ENCODE assay signal across 10 mouse cellular contexts in the genomic region with DNA sequence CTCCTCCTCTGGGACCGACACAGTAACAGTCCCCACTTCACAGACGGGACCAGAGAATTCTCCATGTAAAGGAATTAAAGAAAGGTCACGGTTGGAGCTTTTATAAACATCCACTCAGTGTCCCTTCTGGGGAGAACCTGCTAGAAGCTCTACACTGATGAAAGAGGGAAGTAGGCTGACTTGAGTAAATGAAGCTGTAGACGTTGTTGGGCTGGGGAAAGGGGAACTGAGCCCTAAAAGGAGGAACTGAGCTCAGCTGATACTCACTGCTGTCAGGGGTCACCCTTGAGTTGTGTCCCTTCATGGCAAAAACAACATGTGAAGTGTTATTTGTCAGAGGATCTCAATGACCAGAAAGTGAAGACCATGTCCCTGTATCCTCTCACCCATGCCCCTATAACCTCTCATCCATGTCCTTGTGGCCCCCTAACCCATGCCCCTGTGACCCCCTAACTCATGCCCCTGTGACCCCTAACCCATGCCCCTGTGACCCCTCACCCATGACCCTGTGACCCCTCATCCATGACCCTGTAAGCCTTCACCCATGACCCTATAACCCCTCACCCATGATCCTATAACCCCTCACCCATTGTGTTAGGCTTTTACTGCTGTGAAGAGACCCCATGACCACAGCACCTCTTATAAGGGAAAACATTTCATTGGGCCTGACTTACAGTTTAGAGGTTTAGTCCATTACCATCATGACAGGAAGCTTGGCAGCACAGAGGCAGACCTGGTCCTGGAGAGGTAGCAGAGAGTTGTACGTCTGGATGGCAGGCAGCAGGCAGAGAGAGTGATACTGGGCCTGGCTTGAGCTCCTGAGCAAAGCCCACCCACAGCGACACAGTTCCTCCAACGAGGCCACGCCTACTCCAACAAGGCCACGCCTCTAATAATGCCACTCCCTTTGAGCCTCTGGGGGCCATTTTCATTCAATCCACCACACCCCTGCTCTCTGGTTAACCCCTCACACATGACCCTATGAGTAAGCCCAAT. TPM values are rescaled to one million over a fixed set of nuclear protein-coding genes. Genes with fewer than 3 reads are reported as not detected.
A peak's percentile ranks its signal among the peaks of the same experiment; 100 is the strongest.
DNase-seq lines count a peak whose midpoint lies in the region; ATAC-seq and TF ChIP-seq lines count a peak whose summit lies in the region.
"Had no signal": no experiment of that assay in that cellular context is flagged by ENCODE, and none has a peak within 500 bp of the region (broad histone marks: within the 10 kb centered on the region; RNA-seq: fewer than 3 reads in every experiment).

No protein-coding gene starts in this region.

- H3K4me3 ChIP-seq in bone marrow, adult 2 months (replicated peaks; ENCODE audit: control insufficient read depth, low read depth, low read length): no peak overlapping the region
- no peak overlapping the region for H3K4me3 ChIP-seq in kidney, embryonic 15.5 days (replicated peaks)
- H3K4me3 ChIP-seq: neural tube, embryonic 15.5 days had no signal

- peak; percentile 97 for DNase-seq in heart, adult 11 months
- DNase-seq in heart, postnatal 25 days (ENCODE audit: low spot score): no peak
- DNase-seq in 416B (ENCODE audit: low read depth): peak; percentile 85
- DNase-seq in lung, postnatal 4 days: peak; percentile 48 to 50
- DNase-seq in frontal cortex, postnatal 25 days (ENCODE audit: low spot score in 2 of 2): no peak
- DNase-seq in urinary bladder, adult 18-20 months (ENCODE audit: low spot score in 2 of 2): no peak

- 34% methylated on average over 9 of the region's 9 CpGs for WGBS in bone marrow, adult 2 months
- 74% methylated on average over 9 of the region's 9 CpGs for WGBS in kidney, embryonic 15.5 days

- H3K27ac ChIP-seq in bone marrow, adult 2 months (ENCODE audit: control insufficient read depth, insufficient read depth, low read depth, low read length, poor library complexity): peak overlapping the region; percentile 96
- H3K27ac ChIP-seq in kidney, embryonic 15.5 days: no peak overlapping the region
- H3K27ac ChIP-seq: hindbrain, embryonic 14.5 days; neural tube, embryonic 15.5 days had no signal

- ATAC-seq in kidney, embryonic 15.5 days (replicated peaks; ENCODE audit: low FRiP score): no peak

- H3K4me2 ChIP-seq in kidney, embryonic 15.5 days: no peak overlapping the region
- H3K4me2 ChIP-seq: hindbrain, embryonic 14.5 days; neural tube, embryonic 15.5 days had no signal

- no peaks in the 10 kb centered on the region for H3K27me3 ChIP-seq in kidney, embryonic 15.5 days

- no peaks in the 10 kb centered on the region for H3K36me3 ChIP-seq in kidney, embryonic 15.5 days
- H3K36me3 ChIP-seq: neural tube, embryonic 15.5 days had no signal

- intact Hi-C loops in heart, postnatal 25 days (cut with DNase I): no loop called here

- 0 out of 2 replicates have a peak, but pooled peaks have one; percentile 10 for TF ChIP-seq CTCF in bone marrow, adult 2 months (IDR thresholded peaks at IDR 0.05; ENCODE audit: control insufficient read depth, insufficient read depth, low read length)

- TF ChIP-seq POLR2A in bone marrow, adult 2 months (IDR thresholded peaks at IDR 0.05; ENCODE audit: borderline replicate concordance, control insufficient read depth, low read depth, low read length): peak; percentile 35; the same call in 1 of the 2 replicates

- peaks cover 17% of the 10 kb centered on the region for H3K4me1 ChIP-seq in bone marrow, adult 2 months (ENCODE audit: control insufficient read depth, insufficient read depth, low read length)
- peaks cover 22% of the 10 kb centered on the region for H3K4me1 ChIP-seq in kidney, embryonic 15.5 days
- H3K4me1 ChIP-seq: neural tube, embryonic 15.5 days had no signal

- no peaks in the 10 kb centered on the region for H3K9me3 ChIP-seq in kidney, embryonic 15.5 days (replicated peaks)
- H3K9me3 ChIP-seq: neural tube, embryonic 15.5 days had no signal

- no peak overlapping the region for H3K9ac ChIP-seq in kidney, embryonic 15.5 days
- H3K9ac ChIP-seq: hindbrain, embryonic 14.5 days; neural tube, embryonic 15.5 days had no signal

RNA-seq across cellular contexts. Expression of a gene that starts 10.2 kb away (rescaled TPM):
- 10 to 100 TPM; 16.3 to 18.6 TPM for total RNA-seq in heart, postnatal 25 days (2021)
- 52.8 and 120 TPM in 2 replicates for polyA plus RNA-seq in bone marrow, adult 2 months (2011; ENCODE audit: insufficient read depth, insufficient read length, low replicate concordance, missing spikeins)
- 7.4 and 7.5 TPM in 2 replicates for polyA plus RNA-seq in kidney, embryonic 15.5 days (2015; fragmentation: Nextera tagmentation; extraction: Ambion mirVana)

RNA-seq across cellular contexts. Expression of a gene that starts 41.7 kb away (rescaled TPM):
- total RNA-seq in heart, postnatal 25 days (2021): under 1 TPM; 0.11 to 0.26 TPM
- 3.1 and 5.9 TPM in 2 replicates for polyA plus RNA-seq in bone marrow, adult 2 months (2011; ENCODE audit: insufficient read depth, insufficient read length, low replicate concordance, missing spikeins)
- polyA plus RNA-seq in kidney, embryonic 15.5 days (2015; fragmentation: Nextera tagmentation; extraction: Ambion mirVana): 0.17 and 0.40 TPM in 2 replicates

Comparison
In these comparisons a context has a peak if more than half of its experiments do, and no peak if none do; other contexts are left out.
1. DNase-seq: peak in heart, adult 11 months (single experiment), 416B (single experiment) and lung, postnatal 4 days (2 of 2); none in heart, postnatal 25 days (single experiment), frontal cortex, postnatal 25 days (0 of 2) and urinary bladder, adult 18-20 months (0 of 2).